Mouse (Mus musculus) heart, adult 18-20 months (tissue): ENCODE results near the gene Esyt1. TPM values are rescaled to one million over a fixed set of nuclear protein-coding genes. Genes with fewer than 3 reads are reported as not detected.
A peak's percentile ranks its signal among the peaks of the same experiment; 100 is the strongest.
"Not testable (repeated sequence)": the region's sequence is repeated elsewhere in the genome, so short reads cannot be mapped to it uniquely, and the experiment has no call there.

Source experiments
- DNase-seq, 2 experiments: peaks; one replicate each; pipeline ENCODE4 v3.0.0; 2021 to 2022; ENCODE audit warnings: mixed read lengths in 1 of 2
- total RNA-seq, 2 experiments: library from RNA; stranded (reverse); gene quantifications; 2 replicates each; pipeline ENCODE4 v1.2.3; 2021

Gene Esyt1
- total RNA-seq, 2 experiments from 2014 or later = 15.9 to 19.9 TPM

GRCm38 (mm10) chr10:128504641-128505370 lies 20.9 kb downstream of the Esyt1 start:
- DNase-seq = peak in 1 of 2 experiments; percentile 36

DNA sequence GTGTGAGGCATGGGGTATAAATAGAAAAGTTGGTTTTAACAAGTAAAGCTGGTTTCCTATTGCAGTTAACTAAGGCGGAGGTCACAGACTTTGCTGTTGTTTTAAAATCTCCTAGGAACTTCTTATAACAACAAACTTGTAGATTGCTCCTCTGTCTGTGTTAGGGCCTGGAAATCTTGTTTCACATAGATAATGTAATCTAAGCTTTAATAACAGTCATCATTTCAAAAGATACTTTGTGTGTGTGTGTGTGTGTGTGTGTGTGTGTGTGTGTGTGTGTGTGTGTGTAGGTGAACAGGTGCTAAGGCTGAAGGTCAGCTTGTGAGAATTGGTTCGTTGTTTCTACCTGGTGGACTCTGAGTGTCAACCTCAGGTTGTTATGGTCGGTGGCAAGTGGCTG lies 21.7 kb downstream of the Esyt1 start:
- DNase-seq = no peak

- DNase-seq = no peak
These were observed 22.1 kb downstream of the Esyt1 start for GRCm38 (mm10) chr10:128503532-128503931.

- DNase-seq = peak; percentile 64 to 78
These were observed 23.3 kb downstream of the Esyt1 start for GRCm38 (mm10) chr10:128502341-128502740.

DNA sequence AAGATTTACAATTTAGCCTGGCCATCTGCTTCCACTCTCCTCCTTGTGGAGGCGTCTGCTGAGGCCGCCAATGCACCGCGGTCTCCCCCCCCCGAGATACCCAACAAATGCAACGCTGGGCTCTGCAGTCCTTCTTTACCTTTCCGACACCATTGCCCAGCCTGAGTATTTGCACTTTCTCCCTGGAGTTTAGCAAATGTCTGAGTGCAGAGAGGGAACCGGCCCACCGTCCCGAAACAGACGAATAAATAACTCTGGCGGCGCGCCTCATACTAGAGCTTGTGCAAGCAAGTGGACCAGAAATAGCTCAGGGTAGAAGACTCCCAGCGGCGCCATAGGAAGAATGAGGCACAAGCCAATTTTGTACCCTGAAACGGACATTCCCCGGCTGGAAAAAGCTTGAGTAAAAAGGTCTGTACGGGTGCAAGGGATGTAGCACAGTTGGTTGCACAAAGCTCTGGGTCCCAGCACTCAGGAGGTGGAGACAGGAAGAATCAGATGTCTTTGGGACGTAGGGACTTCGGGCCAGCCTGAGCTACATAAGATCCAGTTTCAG lies 26.5 kb downstream of the Esyt1 start:
- peak; percentile 71 to 88 for DNase-seq

GRCm38 (mm10) chr10:128498590-128498989 lies 27.1 kb downstream of the Esyt1 start, which contains the start of gene Myl6b:
TSS of gene Myl6b (minus strand) at chr10:128498685.
- DNase-seq = peak; percentile 95 to 99

DNA sequence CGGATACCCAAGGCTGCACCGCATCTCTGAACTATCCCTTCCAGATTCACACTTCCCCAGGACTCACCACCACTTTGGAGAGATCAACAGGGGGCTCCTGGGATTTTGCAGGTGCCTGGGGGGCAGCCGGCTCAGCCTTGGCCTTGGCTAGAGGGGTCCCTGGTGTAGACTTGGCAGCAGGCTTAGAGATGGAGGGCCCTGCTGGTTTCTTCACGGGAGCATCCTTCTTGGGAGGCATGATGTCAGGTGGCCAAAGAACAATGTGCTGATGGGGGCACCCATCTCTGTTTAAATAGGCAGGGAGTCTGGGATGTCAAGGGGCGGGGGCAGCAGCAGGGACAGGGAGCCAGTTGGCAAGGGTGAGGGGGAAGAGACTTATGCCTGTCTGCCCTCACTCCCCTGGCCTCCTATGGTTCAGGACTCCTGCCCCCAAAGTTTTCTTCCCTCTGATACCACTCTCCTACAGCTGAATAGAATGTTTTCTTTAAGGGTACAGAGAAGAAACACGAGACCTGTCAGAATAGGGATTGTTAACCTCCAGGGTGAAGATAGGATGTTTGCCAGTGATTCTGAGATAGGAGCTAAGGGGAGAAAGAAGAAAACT lies 28.4 kb downstream of the Esyt1 start:
- DNase-seq = no peak

DNA sequence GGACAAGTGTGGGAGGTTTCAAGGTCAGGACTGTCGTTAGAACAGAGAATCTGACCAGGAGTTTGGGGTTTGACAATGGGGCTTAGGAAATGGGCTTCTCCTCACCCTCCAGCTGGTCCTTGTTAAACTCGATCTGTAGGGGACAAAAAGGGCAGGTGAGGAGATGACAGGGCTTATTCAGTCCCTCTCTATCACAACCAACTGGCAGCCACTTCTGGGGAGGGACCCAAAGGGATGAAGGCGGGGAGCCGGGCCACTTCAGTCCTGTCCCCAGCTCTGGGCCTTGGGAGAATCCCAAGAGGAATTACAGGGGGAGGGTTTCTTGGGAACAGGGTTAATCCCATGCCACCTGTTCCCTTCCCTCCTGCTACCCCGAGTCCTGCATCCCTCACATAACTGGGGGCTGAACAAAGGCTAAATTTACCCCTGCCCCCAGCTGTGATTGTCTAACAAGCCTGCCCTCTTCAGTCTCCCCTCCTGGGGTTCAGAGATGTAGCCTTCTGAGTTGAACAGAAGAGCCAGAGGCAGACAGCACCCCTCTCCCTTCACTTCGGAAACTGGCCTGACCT lies 29.1 kb downstream of the Esyt1 start:
- DNase-seq = no peak

DNA sequence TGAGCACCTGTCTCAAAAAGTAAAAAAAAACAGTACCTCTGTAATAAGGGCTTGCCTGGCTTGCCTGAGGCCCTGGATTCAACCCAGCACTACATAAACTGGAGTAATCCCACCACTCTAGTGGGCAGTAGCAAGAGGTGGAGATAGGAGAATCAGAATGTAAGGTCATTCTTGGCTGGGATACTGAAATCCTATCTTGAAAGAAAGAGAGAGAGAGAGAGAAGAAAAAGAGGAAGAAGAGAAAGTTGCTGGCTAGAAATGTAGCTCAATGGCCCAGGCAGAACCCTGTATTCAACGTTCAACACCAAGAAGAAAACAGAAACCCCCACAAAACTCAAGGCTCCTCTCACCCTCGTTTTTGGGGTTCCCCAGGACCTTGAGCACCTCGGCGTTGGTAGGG lies 29.8 kb downstream of the Esyt1 start:
- no peak for DNase-seq

DNA sequence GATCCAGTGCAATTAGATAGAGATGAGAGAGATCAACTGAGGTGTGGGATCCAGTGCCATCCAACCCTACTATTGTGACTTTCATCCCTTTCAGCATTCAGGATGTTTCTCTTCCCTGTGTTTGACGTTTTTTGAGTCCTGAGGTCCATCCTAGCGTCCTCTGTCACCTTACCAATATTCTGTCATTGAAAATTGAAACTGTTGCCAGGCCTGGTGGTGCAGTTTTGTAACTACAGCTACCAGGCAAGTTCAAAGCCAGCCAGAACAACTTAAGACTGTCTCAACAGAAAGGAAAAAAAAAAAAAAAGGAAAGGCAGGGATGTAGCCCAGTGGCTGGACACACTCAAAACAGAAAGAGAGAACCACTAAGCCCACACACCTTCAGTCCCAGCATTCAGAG lies 30.4 kb downstream of the Esyt1 start:
- DNase-seq = no peak

DNA sequence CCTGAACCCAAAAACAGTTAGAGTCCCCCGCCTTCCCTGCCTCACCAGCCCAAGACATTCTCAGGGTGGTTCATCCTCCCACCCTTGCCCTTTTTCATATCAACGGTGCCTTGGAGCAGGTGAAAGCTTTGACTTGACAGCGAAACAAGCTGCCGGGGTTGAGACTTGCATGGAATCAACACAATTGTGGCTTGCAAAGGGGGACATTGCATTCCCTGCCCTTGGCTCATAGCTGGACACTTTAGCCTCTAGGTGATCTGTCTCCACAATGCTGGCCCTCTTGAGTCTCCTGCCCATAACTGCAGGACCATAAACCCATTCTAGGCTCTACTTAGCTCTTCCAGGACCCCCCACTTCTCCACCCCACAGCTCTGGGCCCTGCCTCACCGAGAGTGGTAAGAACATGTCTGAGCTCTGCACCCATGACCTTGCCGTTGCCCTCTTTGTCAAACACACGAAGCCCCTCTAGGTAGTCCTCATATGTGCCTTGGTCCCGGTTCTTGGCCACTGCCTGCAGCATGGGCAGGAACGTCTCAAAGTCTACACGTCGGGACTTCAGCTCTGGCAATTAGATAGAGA lies 30.9 kb downstream of the Esyt1 start:
- DNase-seq = no peak

DNA sequence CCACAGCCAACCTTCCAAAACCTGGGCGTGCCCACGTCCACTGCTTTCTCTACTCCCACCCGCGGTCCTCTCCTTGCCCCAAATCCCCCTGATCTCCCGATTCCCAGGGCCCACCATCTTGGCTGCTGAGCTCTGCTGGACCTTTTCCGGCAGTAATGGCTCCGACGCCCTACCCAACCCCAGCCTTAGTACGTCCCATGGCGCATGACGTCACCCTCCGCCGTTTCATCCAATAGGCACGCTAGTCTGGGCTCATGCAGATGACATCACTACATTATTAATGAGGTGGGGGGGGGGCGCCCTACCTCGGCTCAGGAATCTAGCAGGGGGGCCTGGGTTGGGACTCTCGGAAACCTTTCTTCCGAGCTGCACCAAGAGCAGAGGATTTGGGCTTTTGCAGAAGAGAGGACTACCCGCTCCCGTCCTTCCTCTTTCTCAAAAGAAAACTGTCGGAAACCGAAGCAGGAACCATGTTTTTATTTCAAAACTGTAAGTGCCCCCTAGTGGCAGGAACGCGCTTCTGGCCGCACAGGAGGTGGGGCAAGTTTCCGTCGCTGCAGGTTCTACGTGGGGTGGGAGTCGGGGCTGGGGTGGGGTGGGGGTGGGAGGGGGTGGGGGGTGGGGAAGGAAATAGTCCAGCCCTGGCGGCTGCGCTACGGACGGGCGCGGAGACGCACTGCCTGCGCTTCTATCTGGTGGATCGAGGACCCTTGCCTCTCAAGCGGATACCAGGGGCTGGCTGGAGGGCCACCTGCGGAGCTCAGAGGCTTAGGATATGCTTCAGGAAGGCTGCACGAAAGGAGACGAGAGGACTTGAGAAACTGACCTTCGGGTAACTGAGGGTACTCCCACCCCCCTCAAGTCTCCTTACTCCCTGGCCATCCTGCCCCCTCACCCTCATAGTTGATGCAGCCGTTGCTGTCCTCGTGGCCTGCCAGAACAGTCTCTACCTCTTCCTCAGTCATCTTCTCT lies 31.7 kb downstream of the Esyt1 start, which contains the start of gene Myl6:
Gene Myl6 (minus strand): TSS at position 451 of the 972 bp plus-strand sequence.
- peak; percentile 99 for DNase-seq

- DNase-seq = no peak
These were observed 32.4 kb downstream of the Esyt1 start for GRCm38 (mm10) chr10:128493319-128493694.

- peak; percentile 84 to 88 for DNase-seq
These were observed 32.9 kb downstream of the Esyt1 start for GRCm38 (mm10) chr10:128492633-128493311.

GRCm38 (mm10) chr10:128492051-128492450 lies 33.6 kb downstream of the Esyt1 start:
- not testable (repeated sequence) for DNase-seq

- DNase-seq = peak; percentile 51
These were observed 34.2 kb downstream of the Esyt1 start for GRCm38 (mm10) chr10:128491495-128491894.

- no peak for DNase-seq
These were observed 34.8 kb downstream of the Esyt1 start for GRCm38 (mm10) chr10:128490912-128491311.

DNA sequence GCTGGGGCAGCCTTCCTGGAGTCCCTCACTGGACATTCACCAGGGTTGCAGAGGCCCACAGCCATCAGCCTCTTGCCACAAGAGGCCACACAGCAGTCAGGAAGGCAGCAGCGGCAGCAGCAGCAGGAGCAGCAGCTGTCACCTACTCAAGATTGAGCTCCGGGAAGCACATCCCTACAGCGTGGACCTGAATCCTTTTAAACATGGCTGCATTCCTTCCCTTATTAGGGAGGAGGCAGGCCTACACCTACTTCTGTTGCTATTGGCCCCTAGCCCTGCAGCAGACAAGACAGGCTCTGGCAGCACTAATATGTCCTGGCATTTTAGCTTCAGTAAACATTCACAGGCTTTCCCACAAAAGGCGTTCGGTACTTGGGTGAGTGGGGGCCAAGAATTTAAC lies 35.4 kb downstream of the Esyt1 start:
- peak; percentile 57 to 64 for DNase-seq

DNA sequence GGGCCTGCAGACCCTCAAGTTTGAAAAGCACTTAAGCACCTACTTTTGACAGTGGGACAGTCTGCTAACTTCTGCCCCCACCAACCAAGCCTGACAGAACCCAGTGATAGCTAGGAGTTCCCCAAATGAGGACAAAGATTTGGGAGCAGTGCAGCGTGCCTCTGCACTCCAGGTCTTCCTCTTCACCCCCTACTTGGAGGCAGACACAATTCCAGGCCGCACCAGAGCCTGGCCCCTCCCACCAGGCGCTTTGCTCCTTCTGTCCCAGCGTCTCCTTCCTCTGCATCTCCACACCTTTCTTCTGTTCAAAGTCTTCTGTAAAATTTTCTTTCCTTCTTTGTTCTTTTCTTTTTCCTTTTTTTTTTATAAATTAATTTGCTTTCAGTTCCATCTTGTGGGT lies 35.9 kb downstream of the Esyt1 start:
- no peak for DNase-seq

DNA sequence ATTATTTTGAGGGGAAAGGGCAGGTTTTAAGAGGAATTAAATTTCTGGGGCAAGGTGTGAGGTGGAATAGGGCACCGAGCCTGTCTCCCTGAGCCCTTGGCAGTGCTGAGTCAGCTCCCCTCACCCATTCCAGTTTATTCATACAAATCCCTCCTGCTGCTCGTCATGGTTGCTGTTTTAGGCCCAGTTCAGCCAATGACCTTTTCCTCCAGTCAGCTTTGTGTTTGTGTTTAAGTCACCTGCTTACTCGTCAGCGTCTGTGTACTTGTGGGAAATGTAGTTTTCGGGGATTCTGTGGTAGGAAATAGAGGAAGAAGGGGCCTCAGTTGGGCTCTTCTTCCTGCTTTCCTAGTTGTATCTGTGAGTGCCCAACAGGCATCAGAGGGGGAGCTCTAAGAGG lies 36.3 kb downstream of the Esyt1 start:
- DNase-seq = no peak

GRCm38 (mm10) chr10:128488776-128489175 lies 36.9 kb downstream of the Esyt1 start:
- no peak for DNase-seq
